Mouse (Mus musculus) MEL (cell line): ENCODE measurements around the gene Brsk1. TPM values are rescaled to one million over a fixed set of nuclear protein-coding genes. Genes with fewer than 3 reads are reported as not detected.

ENCODE experiments used
- DNase-seq: peaks from one replicate; pipeline ENCODE4 v3.0.0; 2011; ENCODE audit warnings: low read depth, low spot score
- H3K27ac ChIP-seq: 2 replicates; pipeline ENCODE4 v1.5.1; 2012; ENCODE audit warnings: low read depth, mild to moderate bottlenecking, control low read depth, low read length, moderate library complexity; ENCODE audit not compliant: control insufficient read depth
- H3K27me3 ChIP-seq, 2 experiments: fragments of 150-350 bp in 1 of 2; sonication (generic) in 1 of 2; 2 replicates each; pipeline ENCODE4 v1.6.1; 2012; ENCODE audit warnings: low read length in 2 of 2, mild to moderate bottlenecking in 2 of 2, improper control_type of control experiment in 1 of 2, moderate library complexity in 1 of 2; ENCODE audit not compliant: insufficient read depth in 2 of 2, control insufficient read depth in 1 of 2
- H3K36me3 ChIP-seq, 2 experiments: 2 replicates each; pipeline ENCODE4 v1.6.1; 2012 to 2014; ENCODE audit warnings: low read length in 2 of 2, improper control_type of control experiment in 1 of 2, inconsistent platforms in 1 of 2, mild to moderate bottlenecking in 1 of 2; ENCODE audit not compliant: insufficient read depth in 2 of 2, control insufficient read depth in 1 of 2
- H3K4me1 ChIP-seq, 2 experiments: fragments of 150-350 bp in 1 of 2; sonication (generic) in 1 of 2; 2 replicates each; pipeline ENCODE4 v1.6.1; 2012; ENCODE audit warnings: low read length in 2 of 2, improper control_type of control experiment in 1 of 2, mild to moderate bottlenecking in 1 of 2; ENCODE audit not compliant: insufficient read depth in 2 of 2, control insufficient read depth in 1 of 2
- H3K4me3 ChIP-seq, 2 experiments: fragments of 150-350 bp in 1 of 2; sonication (generic) in 1 of 2; 2 replicates each; pipeline ENCODE4 v1.5.1; 2012; ENCODE audit warnings: low read depth in 2 of 2, low read length in 2 of 2, mild to moderate bottlenecking in 2 of 2, moderate library complexity in 2 of 2, control low read depth in 1 of 2, improper control_type of control experiment in 1 of 2; ENCODE audit not compliant: control insufficient read depth in 1 of 2, insufficient read depth in 1 of 2
- H3K79me2 ChIP-seq: 2 replicates; pipeline ENCODE4 v1.6.1; 2012; ENCODE audit warnings: mild to moderate bottlenecking, low read length, moderate library complexity; ENCODE audit not compliant: control insufficient read depth, poor library complexity, insufficient read depth
- H3K9ac ChIP-seq: 2 replicates; pipeline ENCODE4 v1.6.1; 2012; ENCODE audit warnings: low read depth, mild to moderate bottlenecking, control low read depth, low read length, moderate library complexity; ENCODE audit not compliant: control insufficient read depth, poor library complexity, severe bottlenecking
- H3K9me3 ChIP-seq: fragments of 150-350 bp; sonication (generic); replicated peaks from 2 replicates; pipeline ENCODE4 v1.6.1; 2012; ENCODE audit warnings: mild to moderate bottlenecking, low read length, improper control_type of control experiment, moderate library complexity; ENCODE audit not compliant: insufficient read depth
- E2F4 ChIP-seq: IDR thresholded peaks from 2 replicates; pipeline ENCODE4 v1.6.1; 2011; ENCODE audit warnings: low read depth, low read length, improper control_type of control experiment, borderline replicate concordance
- ELF1 ChIP-seq: IDR thresholded peaks from 2 replicates; pipeline ENCODE4 v1.6.1; 2014; ENCODE audit warnings: low read depth, mild to moderate bottlenecking, inconsistent platforms, low read length, improper control_type of control experiment, moderate library complexity
- ETS1 ChIP-seq: IDR thresholded peaks from 2 replicates; pipeline ENCODE4 v1.6.1; 2012; ENCODE audit warnings: low read depth, mild to moderate bottlenecking, inconsistent platforms, low read length, improper control_type of control experiment, moderate library complexity
- GATA1 ChIP-seq: IDR thresholded peaks from 2 replicates; pipeline ENCODE4 v1.6.1; 2011; ENCODE audit warnings: low read depth, low read length, improper control_type of control experiment
- KAT2A ChIP-seq: conservative IDR thresholded peaks from 2 replicates; pipeline ENCODE4 v1.6.1; 2012; ENCODE audit warnings: low read depth, low read length, improper control_type of control experiment, inconsistent platforms
- MAFK ChIP-seq: IDR thresholded peaks from 2 replicates; pipeline ENCODE4 v1.6.1; 2011; ENCODE audit warnings: low read depth, mild to moderate bottlenecking, low read length, improper control_type of control experiment, borderline replicate concordance
- MAX ChIP-seq: IDR thresholded peaks from 2 replicates; pipeline ENCODE4 v1.6.1; 2011; ENCODE audit warnings: low read length, improper control_type of control experiment
- MAZ ChIP-seq: IDR thresholded peaks from 2 replicates; pipeline ENCODE4 v1.6.1; 2012; ENCODE audit warnings: low read depth, mild to moderate bottlenecking, inconsistent platforms, low read length, improper control_type of control experiment
- MEF2A ChIP-seq: IDR thresholded peaks from 2 replicates; pipeline ENCODE4 v1.6.1; 2014; ENCODE audit warnings: low read depth, mild to moderate bottlenecking, inconsistent platforms, low read length, improper control_type of control experiment; ENCODE audit not compliant: poor library complexity, insufficient replicate concordance, severe bottlenecking; ENCODE audit errors: extremely low read depth
- MXI1 ChIP-seq: IDR thresholded peaks from 2 replicates; pipeline ENCODE4 v1.6.1; 2011; ENCODE audit warnings: mild to moderate bottlenecking, low read depth, low read length, improper control_type of control experiment
- MYB ChIP-seq: IDR thresholded peaks from 2 replicates; pipeline ENCODE4 v1.6.1; 2011; ENCODE audit warnings: mild to moderate bottlenecking, low read depth, low read length, improper control_type of control experiment
- MYC ChIP-seq: IDR thresholded peaks from 2 replicates; pipeline ENCODE4 v1.6.1; 2011; ENCODE audit warnings: low read depth, mild to moderate bottlenecking, low read length, improper control_type of control experiment, moderate library complexity
- NRF1 ChIP-seq: IDR thresholded peaks from 2 replicates; pipeline ENCODE4 v1.6.1; 2014; ENCODE audit warnings: low read depth, mild to moderate bottlenecking, inconsistent platforms, low read length, improper control_type of control experiment, moderate library complexity; ENCODE audit not compliant: poor library complexity, insufficient read depth, severe bottlenecking
- POLR2A ChIP-seq, 2 experiments: IDR thresholded peaks; 2 replicates each; pipeline ENCODE4 v1.6.1; 2011 to 2012; ENCODE audit warnings: low read length in 2 of 2, mild to moderate bottlenecking in 2 of 2, control low read depth in 1 of 2, improper control_type of control experiment in 1 of 2, low read depth in 1 of 2, moderate library complexity in 1 of 2; ENCODE audit not compliant: control insufficient read depth in 1 of 2, insufficient read depth in 1 of 2, poor library complexity in 1 of 2
- POLR2AphosphoS2 ChIP-seq: IDR thresholded peaks from 2 replicates; pipeline ENCODE4 v1.6.1; 2011; ENCODE audit warnings: low read length, improper control_type of control experiment
- POLR2AphosphoS5 ChIP-seq: IDR thresholded peaks from 2 replicates; pipeline ENCODE4 v1.6.1; 2012; ENCODE audit warnings: low read depth, borderline replicate concordance, mild to moderate bottlenecking, inconsistent platforms, low read length, moderate library complexity, mixed read lengths
- RAD21 ChIP-seq: IDR thresholded peaks from 2 replicates; pipeline ENCODE4 v1.6.1; 2011; ENCODE audit warnings: mild to moderate bottlenecking, low read depth, low read length, improper control_type of control experiment
- RCOR1 ChIP-seq: IDR thresholded peaks from 2 replicates; pipeline ENCODE4 v1.6.1; 2012; ENCODE audit warnings: low read depth, mild to moderate bottlenecking, inconsistent platforms, low read length, improper control_type of control experiment
- SIN3A ChIP-seq: IDR thresholded peaks from 2 replicates; pipeline ENCODE4 v1.6.1; 2012; ENCODE audit warnings: low read length, improper control_type of control experiment, inconsistent platforms
- SMC3 ChIP-seq: IDR thresholded peaks from 2 replicates; pipeline ENCODE4 v1.6.1; 2011; ENCODE audit warnings: low read depth, low read length, improper control_type of control experiment
- TAL1 ChIP-seq: IDR thresholded peaks from 2 replicates; pipeline ENCODE4 v1.6.1; 2012; ENCODE audit warnings: mild to moderate bottlenecking, inconsistent platforms, low read length, moderate library complexity, mixed read lengths
- TBP ChIP-seq: IDR thresholded peaks from 2 replicates; pipeline ENCODE4 v1.8.0; 2011; ENCODE audit warnings: low read depth, low read length, improper control_type of control experiment
- TCF12 ChIP-seq: IDR thresholded peaks from 2 replicates; pipeline ENCODE4 v1.6.1; 2014; ENCODE audit warnings: low read depth, mild to moderate bottlenecking, inconsistent platforms, low read length, improper control_type of control experiment, moderate library complexity
- UBTF ChIP-seq: IDR thresholded peaks from 2 replicates; pipeline ENCODE4 v1.6.1; 2012; ENCODE audit warnings: low read depth, mild to moderate bottlenecking, inconsistent platforms, low read length, improper control_type of control experiment, moderate library complexity, borderline replicate concordance; ENCODE audit not compliant: insufficient read depth
- USF2 ChIP-seq, 2 experiments: IDR thresholded peaks; 2 replicates each; pipeline ENCODE4 v1.6.1; 2011 to 2012; ENCODE audit warnings: improper control_type of control experiment in 2 of 2, low read length in 2 of 2, borderline replicate concordance in 1 of 2, inconsistent platforms in 1 of 2, low read depth in 1 of 2, mild to moderate bottlenecking in 1 of 2; ENCODE audit not compliant: insufficient read depth in 1 of 2
- ZC3H11A ChIP-seq: IDR thresholded peaks from 2 replicates; pipeline ENCODE4 v1.6.1; 2012; ENCODE audit warnings: low read depth, mild to moderate bottlenecking, inconsistent platforms, low read length, improper control_type of control experiment
- ZMIZ1 ChIP-seq: IDR thresholded peaks from 2 replicates; pipeline ENCODE4 v1.6.1; 2012; ENCODE audit warnings: low read depth, mild to moderate bottlenecking, inconsistent platforms, low read length, improper control_type of control experiment, moderate library complexity
- polyA plus RNA-seq, 2 experiments: library from polyadenylated mRNA; stranded (reverse) in 1 of 2; unstranded in 1 of 2; fragments of >175 nt in 1 of 2; fragments of >200 nt in 1 of 2; gene quantifications; 2 replicates each; pipeline versions ENCODE4 v1.2.1 to v1.2.4; 2012; ENCODE audit warnings: low replicate concordance in 2 of 2, low read depth in 1 of 2; ENCODE audit not compliant: insufficient read length in 2 of 2, insufficient read depth in 1 of 2, missing spikeins in 1 of 2
- total RNA-seq: library from RNA; depleted of rRNA; stranded (reverse); fragments of 300-350 nt; gene quantifications from 2 replicates; pipeline ENCODE4 v1.2.3, GENCODE M21; 2012

Brsk1 gene
- total and polyA plus RNA-seq, 3 experiments, result 0.06 TPM; not detected in 2

DNA sequence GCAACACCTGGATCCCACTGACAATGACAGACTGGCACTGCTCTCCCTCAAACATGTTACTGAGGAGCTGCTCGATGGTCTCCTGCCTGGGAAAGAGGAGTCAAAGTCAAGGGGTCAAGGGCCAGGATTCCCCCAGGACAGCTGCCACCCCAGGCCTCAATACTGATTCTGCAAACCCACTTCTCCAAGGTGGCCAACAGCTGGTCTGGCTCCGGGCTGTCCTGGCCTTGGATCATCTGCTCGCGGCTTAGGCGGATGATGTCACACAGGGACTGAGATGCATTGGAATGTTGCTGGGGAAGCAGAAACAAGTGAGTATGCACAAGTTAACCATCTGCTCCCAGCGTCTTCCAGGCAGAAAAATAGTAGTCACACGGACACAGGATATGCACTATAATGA is 48.4 kb upstream of the Brsk1 start:
- Histone ChIP-seq H3K4me1 (no peaks in the 10 kb centered on the region), H3K9ac (no peak overlapping the region), H3K27ac (no peak overlapping the region), H3K9me3 (no peaks in the 10 kb centered on the region), H3K27me3 (no peaks in the 10 kb centered on the region), H3K79me2 (peaks cover 4% of the 10 kb centered on the region; the same call in 1 of the 2 replicates), H3K36me3 (peaks cover 0 to 28% of the 10 kb centered on the region in 2 experiments; a peak in 2 of 4 replicates), H3K4me3 (no peak overlapping the region)
- TF ChIP-seq MAFK, result no peak
- TF ChIP-seq KAT2A, result no peak
- no peak for TF ChIP-seq ZC3H11A
- TF ChIP-seq SIN3A, result no peak
- TF ChIP-seq GATA1, result no peak
- TF ChIP-seq MYC, result no peak
- TF ChIP-seq SMC3, result no peak
- no peak for TF ChIP-seq MAX
- TF ChIP-seq ELF1, result no peak
- TF ChIP-seq E2F4, result no peak
- TF ChIP-seq UBTF, result no peak
- no peak for TF ChIP-seq TCF12
- no peak for TF ChIP-seq POLR2AphosphoS5
- no peak for TF ChIP-seq MXI1
- no peak for TF ChIP-seq MEF2A
- no peak for TF ChIP-seq MAZ
- no peak for TF ChIP-seq ETS1
- no peak for TF ChIP-seq POLR2A (IDR thresholded peaks at IDR 0.05; ENCODE audit: control insufficient read depth in 1 of 2, insufficient read depth in 1 of 2, low read depth in 1 of 2, low read length in 2 of 2, poor library complexity in 1 of 2)
- DNase-seq, result no peak

DNA sequence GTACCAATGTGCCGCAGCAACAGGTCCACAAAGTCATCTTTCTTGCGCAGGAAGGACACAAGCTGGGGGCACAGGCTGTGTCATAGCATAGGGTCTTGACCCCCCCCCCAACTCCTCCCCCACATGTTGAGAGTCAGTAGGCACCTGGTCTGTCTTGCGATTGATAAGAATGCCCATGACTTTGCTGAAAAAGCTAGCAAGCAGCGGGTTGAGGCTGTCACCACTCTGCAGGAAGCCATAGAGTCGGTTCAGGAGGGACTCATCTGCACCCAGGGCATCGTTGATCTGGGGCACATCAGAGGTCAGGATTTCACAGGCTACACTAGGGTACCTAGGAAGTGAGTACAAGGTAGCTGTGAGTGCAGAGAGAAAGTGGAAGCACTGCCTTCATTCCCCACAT is 47.2 kb upstream of the Brsk1 start:
- H3K36me3 ChIP-seq, result peaks cover 3 to 24% of the 10 kb centered on the region in 2 experiments
- no peak overlapping the region for H3K27ac ChIP-seq
- H3K79me2 ChIP-seq, result peaks cover 11% of the 10 kb centered on the region
- H3K9ac ChIP-seq, result no peak overlapping the region
- DNase-seq, result no peak
- TF ChIP-seq MYC (no peak), ZMIZ1 (no peak), TAL1 (no peak), RCOR1 (no peak), NRF1 (no peak), E2F4 (no peak), POLR2AphosphoS2 (no peak), TBP (no peak), MYB (no peak), USF2 (IDR thresholded peaks at IDR 0.05; ENCODE audit: borderline replicate concordance in 1 of 2, insufficient read depth in 1 of 2, low read depth in 1 of 2, low read length in 2 of 2) (no peak), POLR2AphosphoS5 (no peak), ELF1 (no peak), ETS1 (no peak), RAD21 (no peak), KAT2A (no peak), MEF2A (no peak), GATA1 (no peak), POLR2A (IDR thresholded peaks at IDR 0.05; ENCODE audit: control insufficient read depth in 1 of 2, insufficient read depth in 1 of 2, low read depth in 1 of 2, low read length in 2 of 2, poor library complexity in 1 of 2) (no peak)
- no peaks in the 10 kb centered on the region for H3K27me3 ChIP-seq
- H3K4me1 ChIP-seq, result peaks cover 0 to 5% of the 10 kb centered on the region in 2 experiments; a peak in 1 of 4 replicates
- no peak overlapping the region for H3K4me3 ChIP-seq
- no peaks in the 10 kb centered on the region for H3K9me3 ChIP-seq
